Mouse (Mus musculus) intestine, embryonic 14.5 days (tissue): Measurements from ENCODE around the gene 7530416G11Rik. TPM values are rescaled to one million over a fixed set of nuclear protein-coding genes. Genes with fewer than 3 reads are reported as not detected.

ENCODE experiments used
- ATAC-seq: fragments of 200-750 bp; cut with Nextera tagmentation; replicated peaks from 2 replicates; pipeline ENCODE4 v1.8.0; 2017; ENCODE audit warnings: low read depth, moderate number of reproducible peaks, moderate TSS enrichment, moderate library complexity; ENCODE audit not compliant: low FRiP score, low TSS enrichment
- DNase-seq: peaks from one replicate; pipeline ENCODE4 v3.0.0-alpha.2; 2018; ENCODE audit warnings: low spot score
- H3K27ac ChIP-seq: fragments of 300-500 bp; sonication (generic); 2 replicates; pipeline ENCODE4 v1.5.1; 2014; ENCODE audit warnings: low read depth, mild to moderate bottlenecking, control low read depth
- H3K27me3 ChIP-seq: fragments of 300-500 bp; sonication (generic); replicated peaks from 2 replicates; pipeline ENCODE4 v1.6.1; 2014; ENCODE audit warnings: low read length, control low read depth; ENCODE audit not compliant: control insufficient read depth, insufficient read depth
- H3K36me3 ChIP-seq: fragments of 300-500 bp; sonication (generic); 2 replicates; pipeline ENCODE4 v1.6.1; 2014; ENCODE audit warnings: low read length, control low read depth; ENCODE audit not compliant: control insufficient read depth, insufficient read depth
- H3K4me1 ChIP-seq: fragments of 300-500 bp; sonication (generic); replicated peaks from 2 replicates; pipeline ENCODE4 v1.6.1; 2014; ENCODE audit warnings: low read length, control low read depth, mixed read lengths; ENCODE audit not compliant: control insufficient read depth, insufficient read depth
- H3K4me2 ChIP-seq: fragments of 300-500 bp; sonication (generic); 2 replicates; pipeline ENCODE4 v1.6.1; 2014; ENCODE audit warnings: low read length
- H3K4me3 ChIP-seq: fragments of 300-500 bp; sonication (generic); 2 replicates; pipeline ENCODE4 v1.5.1; 2014; ENCODE audit warnings: low read depth, low read length, control low read depth, mixed read lengths
- H3K9ac ChIP-seq: fragments of 300-500 bp; sonication (generic); 2 replicates; pipeline ENCODE4 v1.6.1; 2014; ENCODE audit warnings: mild to moderate bottlenecking, low read length
- H3K9me3 ChIP-seq: fragments of 300-500 bp; sonication (generic); 2 replicates; pipeline ENCODE4 v1.6.1; 2016; ENCODE audit warnings: low read length, control low read depth; ENCODE audit not compliant: control insufficient read depth
- WGBS: fragments of 180-500 bp; shearing (Covaris S2); extraction: QIAGEN DNeasy Blood & Tissue Kit; methylation state at CpG from one replicate; pipeline ENCODE4 v1.1.7; 2014; 5-methylcytosine and 5-hydroxymethylcytosine counted together
- polyA plus RNA-seq: library from polyadenylated mRNA; unstranded; fragments of >200 nt; fragmentation: Nextera tagmentation; extraction: Ambion mirVana; gene quantifications from 2 replicates; pipeline ENCODE4 v1.2.1, GENCODE M21; 2014

Gene 7530416G11Rik
- polyA plus RNA-seq, 1 experiment from 2014 or later: not detected

GRCm38 (mm10) chr15:85497548-85497947 lies 5.5 kb downstream of the 7530416G11Rik start:
- Histone ChIP-seq H3K4me2 (no peak overlapping the region), H3K4me1 (no peaks in the 10 kb centered on the region), H3K9me3 (no peaks in the 10 kb centered on the region), H3K27ac (no peak overlapping the region), H3K9ac (no peak overlapping the region), H3K4me3 (no peak overlapping the region), H3K27me3 (0 out of 2 replicates have a peak, but pooled peaks cover 3% of the 10 kb centered on the region), H3K36me3 (no peaks in the 10 kb centered on the region)
- ATAC-seq (no peak), DNase-seq (no peak)
- WGBS: 76% methylated on average over 4 of the region's 4 CpGs

DNA sequence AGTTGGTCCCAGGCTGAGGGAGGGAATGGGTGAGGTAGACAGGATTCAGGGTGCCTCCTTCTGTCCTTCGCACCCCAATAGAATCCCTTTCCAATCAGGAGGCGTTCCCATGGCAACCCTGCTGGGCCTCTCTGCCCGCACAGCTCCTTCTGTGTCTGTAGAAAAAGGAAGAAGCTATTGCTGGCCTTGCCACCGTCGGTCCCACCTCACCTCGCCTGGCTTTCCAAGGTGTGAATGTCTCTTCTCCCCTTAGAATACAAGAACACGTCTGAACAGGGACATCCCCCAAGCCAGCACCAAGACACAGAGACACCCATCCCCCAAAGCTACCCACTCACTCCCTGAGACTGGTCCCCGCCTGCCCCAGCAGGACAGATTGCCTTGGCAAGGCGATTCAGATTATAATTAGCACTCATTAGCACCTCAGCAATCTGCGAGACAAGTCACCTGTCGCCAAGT lies 8.8 kb downstream of the 7530416G11Rik start:
- no peak overlapping the region for H3K27ac ChIP-seq
- H3K4me3 ChIP-seq: no peak overlapping the region
- DNase-seq (no peak), ATAC-seq (no peak)
- H3K9me3 ChIP-seq: no peaks in the 10 kb centered on the region
- no peak overlapping the region for H3K9ac ChIP-seq
- no peaks in the 10 kb centered on the region for H3K36me3 ChIP-seq
- H3K4me2 ChIP-seq: no peak overlapping the region
- H3K27me3 ChIP-seq: 0 out of 2 replicates have a peak, but pooled peaks cover 3% of the 10 kb centered on the region
- H3K4me1 ChIP-seq: no peaks in the 10 kb centered on the region
- WGBS: 13% methylated on average over 11 of the region's 11 CpGs

- no peak overlapping the region for H3K27ac ChIP-seq
- H3K4me3 ChIP-seq: no peak overlapping the region
- no peaks in the 10 kb centered on the region for H3K36me3 ChIP-seq
- ATAC-seq: no peak
- H3K9ac ChIP-seq: no peak overlapping the region
- no peaks in the 10 kb centered on the region for H3K9me3 ChIP-seq
- no peak for DNase-seq
- H3K27me3 ChIP-seq: no peaks in the 10 kb centered on the region
- no peaks in the 10 kb centered on the region for H3K4me1 ChIP-seq
- 81% methylated on average over 7 of the region's 7 CpGs for whole genome bisulfite sequencing
- H3K4me2 ChIP-seq: no peak overlapping the region
Measured at GRCm38 (mm10) chr15:85489751-85490150, 13.3 kb downstream of the 7530416G11Rik start.

DNA sequence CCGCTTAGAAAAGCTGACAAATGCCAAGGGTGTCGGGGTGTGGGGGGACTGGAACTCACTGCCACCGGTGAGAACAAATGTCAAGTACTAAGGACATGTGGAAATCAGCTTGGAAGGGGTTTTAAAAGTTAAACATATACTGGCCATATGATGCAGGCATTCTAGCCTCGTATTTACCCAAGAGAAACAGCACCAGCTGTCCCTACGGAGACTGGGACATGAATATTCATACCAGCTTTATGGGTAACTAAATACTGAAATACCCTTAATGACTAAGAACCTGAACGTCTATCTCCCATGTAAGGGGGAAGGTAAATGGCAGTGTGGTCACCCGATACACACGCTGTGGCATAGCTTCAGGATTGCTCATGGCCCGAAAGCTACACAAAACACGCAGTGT lies 14.1 kb downstream of the 7530416G11Rik start:
- H3K4me1 ChIP-seq: no peaks in the 10 kb centered on the region
- WGBS: 77% methylated on average over 10 of the region's 10 CpGs

DNA sequence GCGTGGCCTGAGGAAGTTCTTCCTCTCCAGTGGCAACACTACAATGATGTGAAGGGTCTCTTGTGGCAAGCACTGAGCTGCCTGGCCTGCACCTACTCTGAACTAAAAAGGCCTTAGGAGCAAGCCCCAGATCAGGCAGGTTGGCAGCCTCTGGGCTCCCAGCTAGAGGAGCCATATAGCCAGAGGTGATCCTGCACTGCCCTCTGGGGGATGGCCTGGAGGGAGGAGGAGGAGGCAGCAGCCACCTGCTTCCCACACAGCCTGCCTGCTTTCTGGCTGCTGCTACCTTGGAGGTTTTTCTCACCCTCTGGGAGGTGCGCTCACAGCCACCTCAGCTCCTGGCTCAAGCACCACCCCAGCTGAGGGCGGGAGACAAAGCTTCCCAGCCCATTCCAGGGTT lies 22.4 kb downstream of the 7530416G11Rik start:
- ATAC-seq (no peak), DNase-seq (no peak)
- WGBS: 23% methylated on average over 3 of the region's 3 CpGs
- no peaks in the 10 kb centered on the region for H3K27me3 ChIP-seq
- no peaks in the 10 kb centered on the region for H3K9me3 ChIP-seq
- H3K27ac ChIP-seq: no peak overlapping the region
- no peaks in the 10 kb centered on the region for H3K36me3 ChIP-seq
- no peak overlapping the region for H3K9ac ChIP-seq
- no peak overlapping the region for H3K4me3 ChIP-seq
- H3K4me1 ChIP-seq: no peaks in the 10 kb centered on the region
- no peak overlapping the region for H3K4me2 ChIP-seq

More for the DNA sequence above, 14.1 kb downstream of the 7530416G11Rik start:
- H3K27me3 ChIP-seq: no peaks in the 10 kb centered on the region
- ATAC-seq (no peak), DNase-seq (no peak)
- H3K27ac ChIP-seq: no peak overlapping the region
- H3K4me2 ChIP-seq: no peak overlapping the region
- no peaks in the 10 kb centered on the region for H3K36me3 ChIP-seq
- H3K4me3 ChIP-seq: no peak overlapping the region
- no peaks in the 10 kb centered on the region for H3K9me3 ChIP-seq
- no peak overlapping the region for H3K9ac ChIP-seq

DNA sequence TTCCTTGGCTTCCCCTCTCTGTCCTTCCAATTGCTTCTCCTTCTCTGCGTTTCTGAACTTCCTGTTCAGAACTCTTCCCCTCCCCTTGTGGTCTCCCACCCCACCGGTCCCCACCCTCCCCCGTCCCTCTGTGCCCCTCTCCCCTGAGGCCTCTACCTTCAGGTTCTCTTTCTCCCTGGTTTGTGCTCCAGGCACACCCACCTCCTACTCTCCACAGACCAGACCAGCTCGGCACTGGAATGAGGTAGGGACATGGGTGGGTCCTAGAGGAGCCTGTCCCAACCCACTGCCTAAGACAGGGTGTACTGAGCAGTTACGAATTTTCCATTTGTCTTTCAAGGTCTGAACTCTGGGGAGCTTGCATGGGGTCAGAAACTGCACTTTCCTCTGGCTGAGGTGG lies 23.1 kb downstream of the 7530416G11Rik start:
- H3K4me1 ChIP-seq: no peaks in the 10 kb centered on the region
- H3K27ac ChIP-seq: no peak overlapping the region
- no peak overlapping the region for H3K4me2 ChIP-seq
- no peaks in the 10 kb centered on the region for H3K27me3 ChIP-seq
- no peaks in the 10 kb centered on the region for H3K9me3 ChIP-seq
- ATAC-seq (no peak; the same call in 1 of the 2 replicates), DNase-seq (no peak)
- WGBS: 53% methylated on average over 5 of the region's 5 CpGs
- no peaks in the 10 kb centered on the region for H3K36me3 ChIP-seq
- H3K9ac ChIP-seq: no peak overlapping the region
- H3K4me3 ChIP-seq: no peak overlapping the region

DNA sequence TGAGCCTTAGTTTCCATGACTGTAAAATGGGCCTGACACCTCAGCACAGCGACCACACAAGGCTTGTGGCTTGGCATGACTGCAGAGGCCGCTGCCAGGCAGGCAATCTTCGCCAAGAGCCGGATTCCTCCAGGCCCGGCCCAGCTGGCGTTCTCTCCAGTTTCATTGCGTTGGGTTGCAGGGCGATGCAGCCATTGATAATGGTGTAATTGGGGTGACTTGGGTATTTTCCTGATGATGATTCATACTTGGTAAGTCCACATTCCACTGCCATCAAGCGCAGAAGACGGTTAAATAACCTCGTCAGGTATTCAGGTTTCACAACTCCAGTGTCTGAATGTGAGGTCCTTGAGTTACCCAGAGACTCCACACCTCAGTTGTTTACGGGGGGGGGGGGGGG lies 23.7 kb downstream of the 7530416G11Rik start:
- H3K4me2 ChIP-seq: no peak overlapping the region
- H3K4me3 ChIP-seq: no peak overlapping the region
- ATAC-seq (no peak), DNase-seq (no peak)
- H3K9me3 ChIP-seq: no peaks in the 10 kb centered on the region
- no peaks in the 10 kb centered on the region for H3K4me1 ChIP-seq
- no peak overlapping the region for H3K9ac ChIP-seq
- H3K27me3 ChIP-seq: no peaks in the 10 kb centered on the region
- no peak overlapping the region for H3K27ac ChIP-seq
- WGBS: 84% methylated on average over 12 of the region's 12 CpGs
- no peaks in the 10 kb centered on the region for H3K36me3 ChIP-seq

DNA sequence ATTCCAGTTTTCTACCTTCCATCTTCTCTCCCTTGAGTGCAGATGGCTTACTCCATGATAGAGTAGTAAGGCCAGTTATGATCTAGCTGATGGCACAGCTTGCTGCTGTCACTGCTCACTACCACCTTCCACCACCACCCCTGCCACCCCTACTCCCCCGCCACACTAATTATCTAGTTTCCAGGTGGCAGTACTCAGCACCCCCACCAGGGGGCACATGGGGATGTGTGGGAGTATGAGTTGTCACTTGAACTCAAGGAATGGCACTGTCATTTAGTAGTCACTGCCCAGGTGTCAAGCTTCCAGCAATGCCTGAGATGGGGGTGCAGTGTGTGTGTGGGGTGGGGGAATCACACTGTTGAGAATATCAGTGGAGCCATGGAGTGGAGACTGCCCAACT lies 25.4 kb downstream of the 7530416G11Rik start:
- Histone ChIP-seq H3K36me3 (no peaks in the 10 kb centered on the region), H3K4me3 (no peak overlapping the region), H3K9ac (no peak overlapping the region), H3K9me3 (no peaks in the 10 kb centered on the region), H3K4me1 (no peaks in the 10 kb centered on the region), H3K27ac (no peak overlapping the region), H3K27me3 (no peaks in the 10 kb centered on the region), H3K4me2 (no peak overlapping the region)
- DNase-seq: peak; percentile 86
- whole genome bisulfite sequencing: 0% methylated on average over 1 of the region's 1 CpGs
- ATAC-seq: no peak

- DNase-seq: no peak
- no peak overlapping the region for H3K27ac ChIP-seq
- H3K27me3 ChIP-seq: no peaks in the 10 kb centered on the region
- H3K4me3 ChIP-seq: no peak overlapping the region
- no peak overlapping the region for H3K4me2 ChIP-seq
- no peak for ATAC-seq
- H3K4me1 ChIP-seq: no peaks in the 10 kb centered on the region
- H3K9ac ChIP-seq: no peak overlapping the region
- WGBS: 77% methylated on average over 3 of the region's 3 CpGs
- no peaks in the 10 kb centered on the region for H3K36me3 ChIP-seq
- no peaks in the 10 kb centered on the region for H3K9me3 ChIP-seq
Measured at GRCm38 (mm10) chr15:85474697-85475096, 28.3 kb downstream of the 7530416G11Rik start.
